Mouse (Mus musculus): Measurements from ENCODE around the gene Slc22a5. TPM values are rescaled to one million over a fixed set of nuclear protein-coding genes. Genes with fewer than 3 reads are reported as not detected.

Slc22a5 gene
- polyA plus RNA-seq (2012; ENCODE audit: low replicate concordance): 6.1 and 7.1 TPM in 2 replicates

GRCm38 (mm10) chr11:53891505-53892451, at the start of gene Slc22a5:
Gene Slc22a5, minus strand, starts transcription at chr11:53891660.

GRCm38 (mm10) chr11:53858761-53859580, 32.5 kb downstream of the Slc22a5 start, which contains the start of gene Gm12216:
Gene Gm12216, minus strand, starts transcription at chr11:53859256.

Other genes starting within 250 kb of the Slc22a5 start
- gene Rad50, start 184.3 kb downstream of the Slc22a5 start, polyA plus RNA-seq (2012; ENCODE audit: low replicate concordance): 6.2 and 10.7 TPM in 2 replicates
- not detected in 2 replicates for gene Il5, start 170.9 kb downstream of the Slc22a5 start, polyA plus RNA-seq (2012; ENCODE audit: low replicate concordance)
- gene Irf1, start 121.6 kb downstream of the Slc22a5 start, polyA plus RNA-seq (2012; ENCODE audit: low replicate concordance): 4.8 and 5.7 TPM in 2 replicates
- gene Gm17334, start 118.5 kb downstream of the Slc22a5 start, polyA plus RNA-seq (2012; ENCODE audit: low replicate concordance): not detected in 2 replicates
- 0.54 and 0.59 TPM in 2 replicates for gene Gm12216, start 32.4 kb downstream of the Slc22a5 start, polyA plus RNA-seq (2012; ENCODE audit: low replicate concordance)
- gene Slc22a21, start 88.7 kb upstream of the Slc22a5 start, polyA plus RNA-seq (2012; ENCODE audit: low replicate concordance): 3.1 TPM in 2 replicates
- 10.3 and 16.7 TPM in 2 replicates for gene Slc22a4, start 136.4 kb upstream of the Slc22a5 start, polyA plus RNA-seq (2012; ENCODE audit: low replicate concordance)
- gene Pdlim4, start 177.4 kb upstream of the Slc22a5 start, polyA plus RNA-seq (2012; ENCODE audit: low replicate concordance): 3.8 and 4.9 TPM in 2 replicates
- gene P4ha2, start 208.4 kb upstream of the Slc22a5 start, polyA plus RNA-seq (2012; ENCODE audit: low replicate concordance): 0.07 and 0.38 TPM in 2 replicates

All from leukemia stem cell, adult 10-12 weeks (primary cell).